Mouse (Mus musculus): ENCODE measurements around the gene Igf1r. TPM values are rescaled to one million over a fixed set of nuclear protein-coding genes. Genes with fewer than 3 reads are reported as not detected.

The Igf1r gene
- polyA plus RNA-seq, 1 experiment from 2014 or later: 4.3 TPM

DNA sequence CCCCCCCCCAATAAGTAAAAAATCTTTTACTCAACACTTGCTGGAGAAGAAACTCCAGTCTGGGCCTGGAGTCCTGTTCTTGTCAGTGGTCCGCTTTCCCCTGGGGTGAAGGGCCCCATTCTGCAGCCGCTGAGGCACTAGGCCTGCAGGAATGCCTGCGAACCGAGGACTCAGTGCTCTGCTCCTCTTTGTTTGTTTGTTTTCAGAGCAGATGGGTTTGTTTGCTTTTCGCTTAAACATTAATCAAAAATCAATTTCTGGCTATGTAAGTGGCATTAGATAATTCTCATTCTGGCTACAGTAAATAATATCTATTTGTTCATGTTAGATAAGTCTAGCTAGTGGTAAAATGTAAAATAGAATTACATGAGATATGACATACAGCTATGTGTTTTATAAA lies 167.0 kb downstream of the Igf1r start:
- ATAC-seq (ENCODE audit: low read depth): no peak
- WGBS (ENCODE audit: insufficient replicate concordance): 65% methylated on average over 5 of the region's 5 CpGs

DNA sequence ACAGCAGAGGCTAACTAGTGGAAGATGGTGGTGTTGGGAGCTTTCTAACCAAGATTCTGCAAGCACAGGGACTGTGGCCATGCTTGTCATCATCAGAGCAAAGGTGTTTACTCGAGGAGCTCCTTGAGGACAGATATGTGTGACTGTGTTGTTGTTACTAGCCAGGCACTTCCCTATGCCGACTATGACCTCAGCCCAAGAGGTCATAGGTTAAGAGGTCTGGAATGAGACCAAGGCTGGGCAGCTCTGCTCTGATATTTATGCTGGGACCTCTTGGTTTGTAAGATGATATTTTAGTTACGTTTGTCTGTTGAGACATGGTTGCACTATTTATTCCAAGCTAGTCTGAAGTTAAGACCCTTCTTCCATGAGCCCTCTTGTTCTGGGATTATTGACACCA lies 169.8 kb downstream of the Igf1r start:
- H3K4me1 ChIP-seq (replicated peaks): peaks cover 30% of the 10 kb centered on the region
- no peak for DNase-seq
- 49% methylated on average over 3 of the region's 3 CpGs for WGBS (ENCODE audit: insufficient replicate concordance)
- H3K4me3 ChIP-seq (replicated peaks): no peak overlapping the region
- no peak overlapping the region for H3K4me2 ChIP-seq
- no peak overlapping the region for H3K9ac ChIP-seq
- H3K27me3 ChIP-seq: peaks cover 16% of the 10 kb centered on the region
- H3K27ac ChIP-seq: no peak overlapping the region
- no peaks in the 10 kb centered on the region for H3K36me3 ChIP-seq
- no peak for ATAC-seq (ENCODE audit: low read depth)
- H3K9me3 ChIP-seq (replicated peaks): no peaks in the 10 kb centered on the region

More for the DNA sequence above, 167.0 kb downstream of the Igf1r start:
- Histone ChIP-seq H3K9ac (no peak overlapping the region), H3K36me3 (no peaks in the 10 kb centered on the region), H3K27me3 (peaks cover 40% of the 10 kb centered on the region), H3K27ac (no peak overlapping the region), H3K4me1 (replicated peaks) (peaks cover 48% of the 10 kb centered on the region), H3K4me3 (replicated peaks) (no peak overlapping the region), H3K9me3 (replicated peaks) (no peaks in the 10 kb centered on the region), H3K4me2 (no peak overlapping the region)
- no peak for DNase-seq

DNA sequence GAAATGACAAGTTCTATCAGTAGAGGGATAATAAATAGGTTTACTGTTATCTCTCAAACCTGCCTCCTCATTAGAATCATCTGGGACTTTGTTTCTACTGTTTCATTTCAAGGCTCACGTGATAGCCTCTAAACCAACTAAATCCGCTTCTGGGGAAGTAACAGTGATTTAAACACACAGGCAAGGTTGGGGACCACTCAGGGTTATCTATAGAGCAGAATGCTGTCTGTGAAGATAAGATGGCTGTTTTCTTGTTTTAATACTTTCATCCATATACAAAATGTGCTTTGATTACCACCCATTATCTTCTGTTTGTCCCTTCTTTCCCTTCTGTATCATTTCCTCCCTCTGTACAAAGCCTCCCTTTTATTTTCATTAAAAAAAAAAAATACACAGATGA lies 172.7 kb downstream of the Igf1r start:
- 28% methylated on average over 2 of the region's 2 CpGs for whole genome bisulfite sequencing (ENCODE audit: insufficient replicate concordance)
- peaks cover 41% of the 10 kb centered on the region for H3K4me1 ChIP-seq (replicated peaks)
- H3K4me3 ChIP-seq (replicated peaks): no peak overlapping the region
- ATAC-seq (ENCODE audit: low read depth): no peak
- H3K36me3 ChIP-seq: no peaks in the 10 kb centered on the region
- no peak for DNase-seq
- H3K27ac ChIP-seq: no peak overlapping the region
- H3K27me3 ChIP-seq: peaks cover 11% of the 10 kb centered on the region
- H3K4me2 ChIP-seq: no peak overlapping the region
- no peak overlapping the region for H3K9ac ChIP-seq
- no peaks in the 10 kb centered on the region for H3K9me3 ChIP-seq (replicated peaks)

DNA sequence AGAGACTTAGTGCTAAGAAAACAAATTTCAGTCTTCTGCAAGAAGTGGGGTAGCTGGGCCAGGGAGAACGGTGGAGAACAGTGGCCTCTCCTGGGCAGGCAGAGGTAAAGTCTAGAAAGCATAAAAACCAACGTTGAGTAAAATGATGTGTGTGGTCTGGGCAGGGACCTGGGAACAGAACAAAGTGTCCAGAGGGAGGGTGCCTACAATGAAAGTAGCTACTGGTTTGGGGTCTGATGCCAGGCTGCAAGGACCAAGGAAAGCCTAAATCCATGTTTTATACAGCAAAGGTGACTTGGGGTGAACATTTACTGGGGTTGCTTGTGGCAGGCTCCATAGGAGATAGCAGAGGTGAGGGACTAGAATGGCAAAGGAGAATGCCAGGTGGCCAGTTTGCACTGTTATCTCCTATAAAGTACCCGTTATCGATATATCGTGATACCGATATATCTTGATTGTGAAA lies 175.2 kb downstream of the Igf1r start:
- WGBS (ENCODE audit: insufficient replicate concordance): 33% methylated on average over 6 of the region's 6 CpGs
- Histone ChIP-seq H3K4me1 (replicated peaks) (peaks cover 45% of the 10 kb centered on the region), H3K27me3 (peaks cover 5% of the 10 kb centered on the region), H3K9ac (peak overlapping the region; percentile 81), H3K27ac (peak overlapping the region; percentile 96), H3K4me3 (replicated peaks) (peak overlapping the region; percentile 69), H3K36me3 (no peaks in the 10 kb centered on the region), H3K9me3 (replicated peaks) (no peaks in the 10 kb centered on the region), H3K4me2 (peak overlapping the region; percentile 88)
- peak; percentile 40 for DNase-seq
- no peak for ATAC-seq (ENCODE audit: low read depth)

DNA sequence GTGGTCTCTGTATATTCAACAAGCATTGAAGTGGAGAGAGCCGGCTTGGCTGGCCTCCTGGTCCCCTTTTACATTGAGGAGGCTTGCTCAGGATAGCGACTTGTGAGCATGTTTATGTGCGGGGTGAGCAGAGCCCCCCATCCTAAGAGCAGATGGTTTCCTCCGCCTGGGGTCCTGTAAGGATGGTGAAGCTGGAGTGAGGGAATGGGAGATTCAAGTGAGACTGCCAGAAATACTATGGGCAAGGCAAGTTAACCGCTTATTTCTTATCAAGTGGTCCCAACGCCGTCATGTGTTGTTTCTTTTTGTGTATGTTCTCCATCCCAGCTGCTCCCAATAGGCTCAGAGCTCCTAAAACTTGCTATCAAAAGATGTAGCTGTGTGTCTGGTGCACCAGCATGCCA lies 175.6 kb downstream of the Igf1r start:
- WGBS (ENCODE audit: insufficient replicate concordance): 12% methylated on average over 7 of the region's 7 CpGs
- H3K4me2 ChIP-seq: peak overlapping the region; percentile 88
- H3K4me1 ChIP-seq (replicated peaks): peaks cover 49% of the 10 kb centered on the region
- H3K27me3 ChIP-seq: peaks cover 2% of the 10 kb centered on the region
- no peaks in the 10 kb centered on the region for H3K9me3 ChIP-seq (replicated peaks)
- H3K9ac ChIP-seq: peak overlapping the region; percentile 81
- H3K27ac ChIP-seq: peak overlapping the region; percentile 96
- ATAC-seq (ENCODE audit: low read depth): no peak
- peak overlapping the region; percentile 69 for H3K4me3 ChIP-seq (replicated peaks)
- peak; percentile 34 for DNase-seq
- no peaks in the 10 kb centered on the region for H3K36me3 ChIP-seq

DNA sequence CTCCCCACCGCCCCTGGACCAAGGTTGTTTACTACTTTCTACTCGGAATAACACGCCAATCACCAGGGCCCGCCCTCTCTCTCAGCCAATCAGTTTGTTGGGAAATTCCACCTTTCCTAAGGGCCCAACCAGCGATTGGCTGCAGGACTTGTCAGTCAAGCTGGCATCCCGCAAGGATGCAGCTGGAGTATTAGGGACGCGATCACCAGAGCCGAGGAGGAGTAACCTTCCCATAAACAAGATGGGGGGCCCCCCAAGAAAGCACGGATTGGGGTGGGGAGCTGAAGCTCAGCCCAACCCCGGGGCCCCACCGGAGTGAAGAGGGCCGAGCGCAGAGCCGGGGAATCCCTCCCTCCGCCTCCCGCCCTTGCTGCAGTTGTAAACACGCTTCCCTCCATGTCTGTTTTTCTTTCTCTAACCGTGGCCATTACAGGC lies 176.5 kb downstream of the Igf1r start:
- Histone ChIP-seq H3K9me3 (replicated peaks) (no peaks in the 10 kb centered on the region), H3K27ac (peak overlapping the region; percentile 96), H3K27me3 (peaks cover 2% of the 10 kb centered on the region), H3K4me3 (replicated peaks) (peak overlapping the region; percentile 69), H3K36me3 (no peaks in the 10 kb centered on the region), H3K4me1 (replicated peaks) (peaks cover 55% of the 10 kb centered on the region), H3K9ac (peak overlapping the region; percentile 81), H3K4me2 (peak overlapping the region; percentile 88)
- ATAC-seq (ENCODE audit: low read depth) (peak; percentile 94), DNase-seq (peak; percentile 96)
- 1% methylated on average over 19 of the region's 19 CpGs for WGBS (ENCODE audit: insufficient replicate concordance)

DNA sequence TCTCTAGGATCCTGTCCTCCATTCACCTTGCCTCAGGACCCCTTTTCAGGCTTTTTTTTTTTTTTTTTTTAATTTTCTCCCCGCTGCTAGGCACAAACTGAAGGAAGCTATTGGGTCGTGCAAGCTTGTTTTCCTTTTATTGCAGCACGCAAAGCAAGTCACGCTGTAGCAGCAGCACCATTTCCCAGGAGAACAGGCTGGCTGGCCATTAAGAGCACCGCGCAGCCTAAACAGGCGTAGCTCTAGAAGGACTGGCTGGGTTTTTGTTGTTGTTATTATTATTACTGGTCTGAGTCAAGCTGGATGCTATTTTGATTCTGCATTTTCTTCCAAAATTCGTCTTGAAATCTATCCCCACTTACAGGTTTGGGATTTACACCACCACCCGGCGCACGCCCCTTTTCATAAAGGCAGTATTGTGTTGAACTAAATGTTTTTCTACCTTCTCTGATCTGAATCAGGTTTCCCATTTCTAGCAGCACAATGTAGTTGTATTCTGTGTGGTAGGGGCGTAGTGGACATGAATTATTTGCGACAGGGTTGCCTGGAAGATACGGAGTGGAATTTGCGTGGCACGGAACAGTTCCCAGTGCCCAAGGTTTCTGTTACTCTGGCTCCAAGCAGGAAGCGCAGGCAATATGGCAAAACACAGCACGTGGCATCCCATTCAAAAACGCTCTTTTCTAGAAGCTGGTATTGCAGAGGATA lies 177.1 kb downstream of the Igf1r start:
- WGBS (ENCODE audit: insufficient replicate concordance): 3% methylated on average over 19 of the region's 19 CpGs
- Histone ChIP-seq H3K27me3 (peaks cover 2% of the 10 kb centered on the region), H3K4me3 (replicated peaks) (peak overlapping the region; percentile 69), H3K27ac (peak overlapping the region; percentile 96), H3K9ac (peak overlapping the region; percentile 81), H3K4me1 (replicated peaks) (peaks cover 55% of the 10 kb centered on the region), H3K36me3 (no peaks in the 10 kb centered on the region), H3K9me3 (replicated peaks) (no peaks in the 10 kb centered on the region), H3K4me2 (peak overlapping the region; percentile 88)
- DNase-seq (peak; percentile 77), ATAC-seq (ENCODE audit: low read depth) (peak; percentile 12; the same call in 1 of the 2 replicates)

DNA sequence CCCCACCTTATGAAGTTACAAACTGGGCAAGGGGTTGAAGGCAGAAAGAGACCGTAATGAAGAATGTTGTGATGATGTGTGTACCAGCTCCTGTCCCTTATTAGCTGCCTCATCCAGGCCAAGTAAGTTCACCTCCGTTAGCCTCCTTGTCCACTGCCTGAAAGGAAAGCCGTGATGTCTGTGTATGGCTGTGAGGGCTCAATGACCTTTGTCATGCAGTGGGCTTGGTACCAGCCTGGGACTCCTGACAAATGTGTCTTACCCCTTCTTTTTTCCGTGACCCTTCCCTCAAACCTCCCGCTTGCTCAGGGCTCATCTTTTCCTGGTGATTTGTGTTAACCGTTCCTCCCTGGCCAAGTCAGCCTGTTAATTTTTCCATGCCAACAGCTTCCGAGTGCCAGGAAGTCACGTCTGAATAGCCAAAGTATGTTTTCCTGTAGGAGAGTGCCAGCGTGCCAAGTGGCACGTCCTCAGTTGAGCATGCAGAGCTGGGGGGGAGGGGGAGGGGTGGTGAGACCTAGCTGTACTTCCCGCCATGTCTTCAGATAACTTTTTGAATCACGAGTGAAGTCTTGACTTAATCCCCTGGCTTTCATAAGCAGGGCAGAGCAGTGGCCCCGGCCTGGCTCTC lies 178.4 kb downstream of the Igf1r start:
- Histone ChIP-seq H3K27ac (no peak overlapping the region), H3K4me2 (no peak overlapping the region), H3K4me3 (replicated peaks) (no peak overlapping the region), H3K27me3 (peaks cover 2% of the 10 kb centered on the region), H3K36me3 (no peaks in the 10 kb centered on the region), H3K9ac (no peak overlapping the region), H3K4me1 (replicated peaks) (peaks cover 55% of the 10 kb centered on the region), H3K9me3 (replicated peaks) (no peaks in the 10 kb centered on the region)
- ATAC-seq (ENCODE audit: low read depth) (no peak), DNase-seq (no peak)
- WGBS (ENCODE audit: insufficient replicate concordance): 71% methylated on average over 13 of the region's 13 CpGs

DNA sequence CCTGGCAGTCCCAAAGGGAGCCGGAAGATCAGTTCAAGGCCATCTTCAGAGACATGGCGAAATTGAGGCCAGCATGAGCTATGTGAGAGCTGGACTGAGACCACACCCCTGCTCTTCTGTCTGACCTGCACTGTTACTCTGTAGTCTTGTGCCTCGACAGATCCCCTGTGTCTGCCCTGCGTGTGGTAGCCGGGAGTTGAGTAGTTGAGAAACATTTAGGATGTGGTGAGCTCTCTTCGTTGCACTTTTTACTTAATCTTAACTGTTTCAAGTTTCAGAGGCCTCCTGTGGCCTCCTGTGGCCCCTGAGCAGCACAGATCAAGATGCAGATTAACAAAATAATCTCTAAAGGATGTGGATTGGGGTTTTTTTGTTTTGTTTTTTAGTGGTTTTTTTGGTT lies 181.1 kb downstream of the Igf1r start:
- no peak overlapping the region for H3K4me2 ChIP-seq
- peaks cover 34% of the 10 kb centered on the region for H3K4me1 ChIP-seq (replicated peaks)
- no peak for DNase-seq
- H3K27ac ChIP-seq: peak overlapping the region; percentile 23; the same call in 1 of the 2 replicates
- H3K4me3 ChIP-seq (replicated peaks): no peak overlapping the region
- H3K27me3 ChIP-seq: no peaks in the 10 kb centered on the region; the same call in 1 of the 2 replicates
- H3K9ac ChIP-seq: no peak overlapping the region; the same call in 1 of the 2 replicates
- H3K9me3 ChIP-seq (replicated peaks): no peaks in the 10 kb centered on the region
- H3K36me3 ChIP-seq: no peaks in the 10 kb centered on the region
- WGBS (ENCODE audit: insufficient replicate concordance): 19% methylated on average over 6 of the region's 6 CpGs
- no peak for ATAC-seq (ENCODE audit: low read depth)

DNA sequence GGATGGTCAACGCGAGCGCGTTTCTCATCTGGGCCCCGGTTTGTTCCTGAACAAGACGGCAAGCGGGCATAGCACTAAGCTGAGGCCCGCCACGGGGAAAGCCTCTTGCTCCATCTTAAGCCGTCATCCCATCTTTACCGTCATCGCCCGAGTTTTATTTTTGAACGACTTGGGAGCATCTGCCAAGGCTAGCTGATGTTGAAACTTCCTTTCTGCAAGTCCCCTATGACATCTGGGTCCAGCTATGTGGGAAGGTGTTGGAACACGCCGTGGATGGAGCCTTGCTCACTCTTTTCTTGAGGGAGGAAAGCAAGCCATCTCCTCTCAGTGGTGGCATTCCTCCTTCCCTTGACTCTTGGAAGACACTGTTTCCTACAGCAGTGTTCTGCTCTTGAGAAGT lies 182.3 kb downstream of the Igf1r start:
- Histone ChIP-seq H3K36me3 (no peaks in the 10 kb centered on the region), H3K4me3 (replicated peaks) (no peak overlapping the region), H3K9ac (no peak overlapping the region), H3K9me3 (replicated peaks) (no peaks in the 10 kb centered on the region), H3K27me3 (no peaks in the 10 kb centered on the region; the same call in 1 of the 2 replicates), H3K4me1 (replicated peaks) (peaks cover 33% of the 10 kb centered on the region), H3K4me2 (no peak overlapping the region), H3K27ac (no peak overlapping the region)
- 78% methylated on average over 16 of the region's 16 CpGs for WGBS (ENCODE audit: insufficient replicate concordance)
- no peak for ATAC-seq (ENCODE audit: low read depth)
- no peak for DNase-seq

DNA sequence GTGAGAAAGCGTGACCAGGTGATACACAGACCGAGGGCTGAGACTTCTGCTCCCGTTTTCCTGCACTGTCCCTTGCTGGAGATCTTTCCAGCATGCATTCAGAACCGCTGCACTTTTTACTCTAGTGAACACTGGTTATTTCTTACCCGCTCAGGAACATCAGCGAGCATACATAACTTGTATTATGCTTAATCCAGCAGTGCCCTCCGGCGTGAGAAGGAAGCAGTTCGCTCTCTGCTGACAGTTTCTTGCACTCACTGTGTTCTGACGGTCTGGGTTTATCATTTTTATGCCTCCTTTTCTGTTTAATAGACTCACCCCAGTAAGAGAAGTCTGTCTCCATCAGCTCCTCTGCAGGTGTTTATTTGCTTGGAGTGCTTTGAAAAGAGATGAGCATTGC lies 183.4 kb downstream of the Igf1r start:
- Histone ChIP-seq H3K9ac (no peak overlapping the region), H3K4me2 (no peak overlapping the region), H3K4me3 (replicated peaks) (no peak overlapping the region), H3K36me3 (no peaks in the 10 kb centered on the region), H3K27me3 (no peaks in the 10 kb centered on the region; the same call in 1 of the 2 replicates), H3K4me1 (replicated peaks) (peaks cover 22% of the 10 kb centered on the region), H3K9me3 (replicated peaks) (no peaks in the 10 kb centered on the region), H3K27ac (no peak overlapping the region)
- WGBS (ENCODE audit: insufficient replicate concordance): 73% methylated on average over 10 of the region's 10 CpGs
- DNase-seq (no peak), ATAC-seq (ENCODE audit: low read depth) (no peak)
